Mouse (Mus musculus) hindbrain, embryonic 10.5 days (tissue): Measurements from ENCODE around the gene Nrxn1. TPM values are rescaled to one million over a fixed set of nuclear protein-coding genes. Genes with fewer than 3 reads are reported as not detected.

Experiments
- DNase-seq: peaks from one replicate; pipeline ENCODE4 v3.0.0-alpha.2; 2017; ENCODE audit warnings: low spot score
- H3K27ac ChIP-seq: fragments of 300-500 bp; sonication (generic); 2 replicates; pipeline ENCODE4 v1.5.1; 2016; ENCODE audit warnings: mild to moderate bottlenecking, moderate library complexity
- H3K27me3 ChIP-seq: fragments of 300-500 bp; sonication (generic); 2 replicates; pipeline ENCODE4 v1.6.1; 2016; ENCODE audit warnings: mild to moderate bottlenecking; ENCODE audit not compliant: poor library complexity, insufficient read depth, severe bottlenecking
- H3K36me3 ChIP-seq: fragments of 300-500 bp; sonication (generic); 2 replicates; pipeline ENCODE4 v1.6.1; 2016; ENCODE audit warnings: mild to moderate bottlenecking, moderate library complexity
- H3K4me1 ChIP-seq: fragments of 300-500 bp; sonication (generic); replicated peaks from 2 replicates; pipeline ENCODE4 v1.6.1; 2016; ENCODE audit warnings: mild to moderate bottlenecking
- H3K4me3 ChIP-seq: fragments of 300-500 bp; sonication (generic); 2 replicates; pipeline ENCODE4 v1.5.1; 2016; ENCODE audit warnings: mild to moderate bottlenecking, moderate library complexity
- H3K9me3 ChIP-seq: fragments of 300-500 bp; sonication (generic); 2 replicates; pipeline ENCODE4 v1.6.1; 2016; ENCODE audit warnings: mild to moderate bottlenecking, moderate library complexity
- WGBS: fragments of 180-500 bp; shearing (Covaris S2); methylation state at CpG from one replicate; pipeline ENCODE4 v1.1.7; 2016; 5-methylcytosine and 5-hydroxymethylcytosine counted together
- polyA plus RNA-seq: library from polyadenylated mRNA; unstranded; fragments of >200 nt; fragmentation: Nextera tagmentation; extraction: Ambion mirVana; gene quantifications from 2 replicates; pipeline ENCODE4 v1.2.1, GENCODE M21; 2016

Gene Nrxn1
- polyA plus RNA-seq = 8.6 and 15.4 TPM in 2 replicates

DNA sequence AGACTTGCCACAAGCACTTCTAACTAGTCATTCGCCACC lies at the start of gene Nrxn1:
Nrxn1 (minus strand) TSS at position 30 of the 39 bp plus-strand sequence.
- WGBS = 0% methylated on average over 1 of the region's 1 CpGs
- peaks cover 15% of the 10 kb centered on the region for H3K4me1 ChIP-seq
- peaks cover 4% of the 10 kb centered on the region; the same call in 1 of the 2 replicates for H3K27me3 ChIP-seq

DNA sequence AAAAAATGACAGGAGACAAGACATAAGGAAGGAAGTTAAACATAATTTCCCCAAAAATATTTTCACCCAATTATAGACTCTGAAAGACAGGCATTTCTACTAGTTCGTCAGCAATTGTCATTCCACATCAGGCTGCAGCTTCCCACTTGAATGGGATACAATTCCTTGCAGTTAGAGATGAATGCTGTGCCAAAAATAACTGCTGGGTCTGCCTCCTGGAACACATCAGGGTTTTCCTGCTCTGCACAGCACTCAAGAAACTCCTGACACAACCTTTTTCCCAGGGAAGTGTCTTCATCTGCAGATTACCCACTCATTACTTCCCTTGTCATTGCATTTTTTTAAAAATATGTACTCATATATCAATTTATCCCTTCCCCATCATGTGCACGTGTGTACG lies 44.0 kb upstream of the Nrxn1 start:
- no peak overlapping the region for H3K4me3 ChIP-seq
- no peaks in the 10 kb centered on the region for H3K9me3 ChIP-seq
- WGBS = 77% methylated on average over 3 of the region's 3 CpGs
- H3K36me3 ChIP-seq = no peaks in the 10 kb centered on the region
- DNase-seq = no peak
- no peaks in the 10 kb centered on the region for H3K27me3 ChIP-seq
- H3K27ac ChIP-seq = no peak overlapping the region
- H3K4me1 ChIP-seq = no peaks in the 10 kb centered on the region

More for the DNA sequence above, at the start of gene Nrxn1:
- peaks cover 12% of the 10 kb centered on the region for H3K36me3 ChIP-seq
- peak within 1 kb of the TSS; percentile 83 for H3K27ac ChIP-seq
- no peak for DNase-seq
- peaks cover 11% of the 10 kb centered on the region for H3K9me3 ChIP-seq
- H3K4me3 ChIP-seq = peak within 1 kb of the TSS; percentile 52

- Histone ChIP-seq H3K4me1 (no peaks in the 10 kb centered on the region), H3K36me3 (no peaks in the 10 kb centered on the region), H3K27me3 (no peaks in the 10 kb centered on the region), H3K4me3 (no peak overlapping the region), H3K9me3 (no peaks in the 10 kb centered on the region), H3K27ac (no peak overlapping the region)
- 78% methylated on average over 3 of the region's 3 CpGs for WGBS
- no peak for DNase-seq
Observed at GRCm38 (mm10) chr17:91112880-91113628, 20.2 kb upstream of the Nrxn1 start.

DNA sequence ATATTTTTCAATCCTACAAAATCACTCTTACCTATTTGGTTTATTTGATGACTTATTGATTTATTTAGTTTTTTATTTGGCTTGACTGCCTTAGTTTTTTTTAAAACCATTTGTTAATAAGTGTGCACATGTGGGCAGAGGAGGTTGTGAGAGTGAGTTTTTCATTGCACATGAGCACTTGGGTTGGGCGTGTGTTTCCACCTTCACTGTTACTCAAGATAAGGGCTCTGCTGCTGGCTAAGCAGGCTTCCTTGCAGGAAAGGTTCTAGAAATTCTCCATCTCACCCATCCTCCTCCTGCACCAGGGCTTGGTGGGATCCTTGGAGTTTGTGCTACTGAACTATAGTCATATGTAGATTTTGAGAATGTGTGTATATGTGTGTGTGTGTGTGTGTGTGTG lies 19.2 kb upstream of the Nrxn1 start:
- DNase-seq = no peak
- no peaks in the 10 kb centered on the region for H3K36me3 ChIP-seq
- no peaks in the 10 kb centered on the region for H3K27me3 ChIP-seq
- H3K27ac ChIP-seq = no peak overlapping the region
- no peak overlapping the region for H3K4me3 ChIP-seq
- no peaks in the 10 kb centered on the region for H3K9me3 ChIP-seq
- H3K4me1 ChIP-seq = no peaks in the 10 kb centered on the region
- 94% methylated on average over 1 of the region's 1 CpGs for WGBS

DNA sequence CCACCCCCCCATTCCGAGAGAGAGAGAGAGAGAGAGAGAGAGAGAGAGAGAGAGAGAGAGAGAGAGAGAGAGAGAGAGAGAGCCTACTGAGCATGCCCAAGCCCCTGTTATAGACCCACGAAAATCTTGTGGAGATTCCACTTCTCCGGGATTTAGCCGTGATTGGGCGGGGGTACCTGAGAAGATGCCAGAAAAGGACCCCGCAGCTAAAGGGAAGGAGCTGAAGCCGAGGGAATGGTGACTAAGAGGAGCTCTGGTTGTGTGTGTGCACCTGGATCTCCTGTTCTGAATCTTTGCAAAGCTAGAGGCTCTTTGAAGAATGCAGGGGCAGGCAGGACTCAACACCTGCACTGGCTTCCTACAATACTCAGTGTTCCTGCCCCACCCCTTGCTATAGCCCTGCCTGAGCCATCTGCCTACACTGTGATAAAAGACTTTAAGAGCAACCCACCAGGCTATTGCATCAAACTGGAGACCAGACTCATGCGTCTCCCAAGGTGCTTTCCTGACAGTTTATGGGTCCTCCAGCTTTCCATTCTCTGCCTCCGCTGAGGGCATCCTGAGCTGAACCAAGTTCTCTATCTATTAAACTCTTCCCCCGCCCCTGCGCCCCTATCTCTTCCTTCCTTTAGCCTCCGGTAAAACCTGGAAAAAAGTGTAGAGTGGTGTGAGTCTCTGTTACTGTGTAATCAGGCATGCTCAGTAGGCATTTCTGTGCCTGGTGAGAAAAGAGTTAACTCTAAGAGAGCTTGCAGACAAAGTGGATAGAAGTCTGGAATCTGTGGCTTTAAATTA lies 407 bp upstream of the Nrxn1 start:
- 0 out of 2 replicates have a peak, but pooled peaks cover 4% of the 10 kb centered on the region for H3K27me3 ChIP-seq
- H3K36me3 ChIP-seq = peaks cover 8% of the 10 kb centered on the region
- peaks cover 7% of the 10 kb centered on the region for H3K9me3 ChIP-seq
- DNase-seq = no peak
- peak overlapping the region; percentile 52 for H3K4me3 ChIP-seq
- 36% methylated on average over 11 of the region's 12 CpGs for WGBS
- peaks cover 15% of the 10 kb centered on the region for H3K4me1 ChIP-seq
- peak overlapping the region; percentile 83 for H3K27ac ChIP-seq

DNA sequence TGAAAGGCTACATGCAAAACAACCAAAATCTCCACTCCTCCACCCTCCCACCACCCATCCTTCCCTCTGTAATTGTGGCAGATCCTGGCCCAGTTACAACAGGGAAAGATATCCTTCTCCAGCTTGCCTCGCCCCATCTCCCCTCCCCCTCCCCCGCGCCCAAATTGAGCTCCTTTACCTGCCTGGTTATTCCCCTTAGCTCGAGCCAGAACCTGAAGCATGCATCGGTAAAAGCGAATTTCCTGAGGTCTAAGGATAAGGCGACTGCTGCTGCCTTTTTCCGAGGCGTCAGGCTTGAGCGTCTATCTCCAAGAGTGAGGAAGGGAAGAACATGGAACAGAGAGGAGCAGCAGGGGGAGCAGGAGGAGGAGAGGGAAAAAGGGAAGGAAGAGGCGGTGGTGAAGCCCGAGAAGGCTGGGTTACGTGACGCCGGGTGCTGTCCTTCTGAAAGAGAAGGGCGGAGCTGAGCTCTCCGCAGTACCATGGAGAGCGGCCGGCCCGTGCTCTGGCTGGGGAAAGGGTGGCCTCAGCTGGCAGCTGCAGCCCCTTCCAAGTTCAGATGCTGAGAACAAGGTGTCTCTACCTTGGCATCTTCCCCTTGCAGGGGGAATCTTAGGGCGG lies 340 bp downstream of the Nrxn1 start:
- Histone ChIP-seq H3K27me3 (peaks cover 4% of the 10 kb centered on the region; the same call in 1 of the 2 replicates), H3K4me3 (peak overlapping the region; percentile 52), H3K27ac (peak overlapping the region; percentile 83), H3K36me3 (peaks cover 15% of the 10 kb centered on the region), H3K9me3 (peaks cover 14% of the 10 kb centered on the region), H3K4me1 (peaks cover 15% of the 10 kb centered on the region)
- DNase-seq = peak; percentile 81
- WGBS = 2% methylated on average over 21 of the region's 21 CpGs

DNA sequence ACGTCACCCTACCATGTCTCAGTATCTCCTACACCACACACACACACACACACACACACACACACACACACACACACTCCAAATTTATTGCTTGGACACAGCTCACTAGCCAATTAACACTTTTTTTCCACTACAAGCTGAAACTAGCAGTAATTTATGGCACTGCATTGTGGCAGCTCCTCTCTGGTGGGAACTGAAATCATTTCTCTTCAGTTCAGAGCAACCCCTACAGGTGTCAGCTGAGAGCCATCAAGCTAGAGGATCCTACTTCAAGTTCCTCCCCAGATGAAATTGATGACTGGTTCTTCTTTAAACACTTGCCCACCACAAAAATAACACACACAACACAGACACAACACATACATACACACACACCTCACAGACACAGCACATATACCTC lies 2.2 kb downstream of the Nrxn1 start:
- no peak for DNase-seq
- 88% methylated on average over 1 of the region's 1 CpGs for WGBS
- H3K27ac ChIP-seq = no peak overlapping the region
- H3K27me3 ChIP-seq = peaks cover 4% of the 10 kb centered on the region; the same call in 1 of the 2 replicates
- peaks cover 18% of the 10 kb centered on the region for H3K36me3 ChIP-seq
- no peak overlapping the region for H3K4me3 ChIP-seq
- peaks cover 19% of the 10 kb centered on the region for H3K4me1 ChIP-seq
- H3K9me3 ChIP-seq = peaks cover 16% of the 10 kb centered on the region

- Histone ChIP-seq H3K27ac (no peak overlapping the region), H3K9me3 (peaks cover 16% of the 10 kb centered on the region), H3K4me3 (no peak overlapping the region), H3K36me3 (peaks cover 18% of the 10 kb centered on the region), H3K4me1 (peaks cover 23% of the 10 kb centered on the region), H3K27me3 (peaks cover 4% of the 10 kb centered on the region; the same call in 1 of the 2 replicates)
- no peak for DNase-seq
- WGBS = 83% methylated on average over 11 of the region's 11 CpGs
Observed at GRCm38 (mm10) chr17:91088991-91089390, 3.9 kb downstream of the Nrxn1 start.

GRCm38 (mm10) chr17:91088037-91088715 lies 4.7 kb downstream of the Nrxn1 start:
- WGBS = 72% methylated on average over 82 of the region's 82 CpGs

DNA sequence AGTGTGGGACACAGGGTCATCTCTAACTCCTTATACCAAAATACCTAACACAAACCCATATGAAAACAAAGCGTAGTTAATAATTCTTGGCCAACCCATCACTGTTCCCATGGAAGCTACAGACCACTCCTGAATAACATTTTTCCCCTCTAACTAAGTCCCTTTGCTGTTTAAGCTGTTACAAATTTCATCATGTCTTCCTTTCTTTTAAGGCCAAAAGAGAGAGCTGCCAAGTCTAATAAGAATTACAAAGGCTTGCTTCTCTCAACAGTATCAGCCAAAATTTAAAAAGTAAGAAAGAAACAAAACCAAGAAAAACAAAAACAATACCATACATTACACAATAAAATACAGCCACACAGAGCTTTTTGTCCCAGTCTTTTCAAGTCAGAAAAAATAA lies 6.5 kb downstream of the Nrxn1 start:
- Histone ChIP-seq H3K36me3 (peaks cover 18% of the 10 kb centered on the region), H3K27ac (no peak overlapping the region), H3K9me3 (peaks cover 16% of the 10 kb centered on the region), H3K27me3 (peaks cover 4% of the 10 kb centered on the region; the same call in 1 of the 2 replicates), H3K4me1 (peaks cover 8% of the 10 kb centered on the region; the same call in 1 of the 2 replicates), H3K4me3 (no peak overlapping the region)
- DNase-seq = no peak
- WGBS = 73% methylated on average over 1 of the region's 1 CpGs

More at GRCm38 (mm10) chr17:91088037-91088715, 4.7 kb downstream of the Nrxn1 start:
- peaks cover 16% of the 10 kb centered on the region for H3K9me3 ChIP-seq
- peaks cover 4% of the 10 kb centered on the region; the same call in 1 of the 2 replicates for H3K27me3 ChIP-seq
- H3K36me3 ChIP-seq = peaks cover 18% of the 10 kb centered on the region
- no peak for DNase-seq
- no peak overlapping the region for H3K4me3 ChIP-seq
- H3K4me1 ChIP-seq = peaks cover 19% of the 10 kb centered on the region
- H3K27ac ChIP-seq = no peak overlapping the region

- Histone ChIP-seq H3K27me3 (peaks cover 4% of the 10 kb centered on the region; the same call in 1 of the 2 replicates), H3K36me3 (peaks cover 18% of the 10 kb centered on the region), H3K4me3 (no peak overlapping the region), H3K4me1 (peaks cover 8% of the 10 kb centered on the region; the same call in 1 of the 2 replicates), H3K27ac (no peak overlapping the region), H3K9me3 (peaks cover 16% of the 10 kb centered on the region)
- 61% methylated on average over 2 of the region's 2 CpGs for WGBS
- DNase-seq = no peak
Observed at GRCm38 (mm10) chr17:91085416-91085815, 7.5 kb downstream of the Nrxn1 start.

DNA sequence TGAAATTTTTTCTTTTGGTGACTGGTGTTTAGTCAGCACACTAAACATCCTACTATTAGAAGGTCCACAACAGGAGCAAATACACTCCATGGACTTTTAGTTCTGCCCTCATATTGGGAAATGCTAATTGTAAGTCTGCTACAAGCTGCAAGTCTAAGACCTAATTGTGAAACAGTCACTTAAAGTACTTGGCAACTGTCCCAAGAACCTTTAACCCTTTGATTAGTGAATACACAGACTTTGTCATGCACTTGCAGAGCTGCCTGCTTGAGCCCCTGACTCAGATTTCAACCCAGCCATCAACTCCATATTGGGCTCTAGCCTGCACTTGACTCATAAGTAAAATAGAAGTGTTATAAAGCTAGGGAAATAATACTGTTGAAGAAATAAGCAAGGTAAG lies 13.8 kb downstream of the Nrxn1 start:
- H3K27me3 ChIP-seq = no peaks in the 10 kb centered on the region
- DNase-seq = no peak
- no peak overlapping the region for H3K27ac ChIP-seq
- no peaks in the 10 kb centered on the region; the same call in 1 of the 2 replicates for H3K4me1 ChIP-seq
- H3K36me3 ChIP-seq = no peaks in the 10 kb centered on the region
- no peaks in the 10 kb centered on the region for H3K9me3 ChIP-seq
- H3K4me3 ChIP-seq = no peak overlapping the region
